Mouse (Mus musculus): Measurements from ENCODE around the gene Hdac4.

Hdac4 gene

GRCm38 (mm10) chr1:92060532-92061064, 134.9 kb downstream of the Hdac4 start:
- DNase-seq (ENCODE audit: low spot score): no peak

DNA sequence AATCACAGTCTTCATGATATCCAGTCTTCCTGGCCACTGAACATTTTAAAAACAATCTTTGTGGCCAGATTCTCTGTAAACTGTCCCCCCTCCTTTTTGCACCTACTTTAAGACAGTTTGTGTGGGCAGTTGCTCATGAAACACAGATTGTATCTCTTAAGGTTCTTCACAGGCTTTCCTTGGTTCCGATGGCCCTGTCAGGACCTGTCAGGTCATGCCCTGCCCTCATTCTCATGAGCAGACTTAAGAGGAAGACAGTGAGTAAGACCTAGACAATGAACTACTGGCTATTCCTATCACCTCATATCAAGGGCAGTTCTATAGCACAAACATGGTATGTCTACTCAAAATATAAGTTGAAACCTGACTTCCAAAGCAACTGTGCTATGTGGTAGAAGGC, 135.9 kb downstream of the Hdac4 start:
- DNase-seq (ENCODE audit: low spot score): no peak

- DNase-seq (ENCODE audit: low spot score): no peak
Measured at GRCm38 (mm10) chr1:92058731-92059425, 136.6 kb downstream of the Hdac4 start.

DNA sequence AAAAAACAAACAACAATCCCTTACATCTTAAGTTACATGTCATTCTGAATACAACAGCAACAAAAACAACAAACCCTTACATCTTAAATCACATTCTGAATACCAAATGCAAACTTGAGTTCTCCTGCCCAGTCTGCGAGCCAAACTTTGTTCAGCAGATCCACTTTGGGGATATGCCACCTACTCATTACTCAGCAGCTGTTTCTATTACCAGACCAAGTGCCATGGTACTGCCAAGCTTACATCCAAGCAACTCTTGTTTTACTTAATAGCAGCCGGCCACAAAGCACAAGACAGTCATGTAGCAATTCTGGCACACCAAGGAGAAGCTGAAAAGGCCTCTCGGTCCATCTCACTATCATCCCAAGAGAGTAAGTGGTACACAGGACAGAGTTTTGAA, 138.4 kb downstream of the Hdac4 start:
- no peak for DNase-seq (ENCODE audit: low spot score)

GRCm38 (mm10) chr1:92055149-92055548, 140.3 kb downstream of the Hdac4 start:
- DNase-seq (ENCODE audit: low spot score): no peak

DNA sequence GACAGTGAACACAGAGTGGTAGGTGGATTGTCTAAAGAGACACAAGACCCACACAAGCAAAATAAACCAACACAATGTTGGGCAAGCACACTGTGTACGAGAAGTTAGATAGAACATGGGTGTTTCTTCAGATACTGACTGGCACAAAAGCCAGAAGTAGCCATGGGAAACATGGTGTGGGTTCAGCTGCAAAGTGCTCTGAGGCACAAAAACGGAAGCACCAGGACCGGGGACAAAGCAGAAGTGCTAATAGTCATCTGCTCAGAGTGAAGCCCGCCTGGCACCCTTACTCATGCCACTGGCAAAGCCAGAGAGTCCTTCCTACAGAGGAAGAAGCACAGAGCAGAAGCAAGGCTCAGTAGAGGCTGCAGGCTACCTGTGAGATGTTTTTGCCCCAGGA, 143.3 kb downstream of the Hdac4 start:
- no peak for DNase-seq (ENCODE audit: low spot score)

GRCm38 (mm10) chr1:92051489-92052062, 143.9 kb downstream of the Hdac4 start:
- DNase-seq (ENCODE audit: low spot score): no peak

DNA sequence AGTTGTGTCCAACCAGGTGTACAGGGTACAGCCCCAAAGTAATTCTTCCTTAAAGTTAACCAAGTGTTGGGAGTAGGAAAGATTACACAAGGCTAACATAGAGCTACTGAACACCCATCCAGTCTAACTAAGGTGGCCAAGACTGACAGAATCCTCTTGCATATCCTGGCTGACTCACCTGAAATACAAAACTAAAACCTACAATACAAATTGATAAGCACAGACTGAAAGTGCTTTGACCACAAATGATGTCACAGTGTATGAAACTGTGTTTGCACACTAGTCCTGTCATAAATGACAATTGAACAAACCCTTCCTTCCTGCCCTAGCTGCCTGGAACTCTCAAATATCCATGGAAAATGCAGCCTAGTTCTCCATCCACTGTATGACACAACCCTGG, 144.5 kb downstream of the Hdac4 start:
- DNase-seq (ENCODE audit: low spot score): no peak

DNA sequence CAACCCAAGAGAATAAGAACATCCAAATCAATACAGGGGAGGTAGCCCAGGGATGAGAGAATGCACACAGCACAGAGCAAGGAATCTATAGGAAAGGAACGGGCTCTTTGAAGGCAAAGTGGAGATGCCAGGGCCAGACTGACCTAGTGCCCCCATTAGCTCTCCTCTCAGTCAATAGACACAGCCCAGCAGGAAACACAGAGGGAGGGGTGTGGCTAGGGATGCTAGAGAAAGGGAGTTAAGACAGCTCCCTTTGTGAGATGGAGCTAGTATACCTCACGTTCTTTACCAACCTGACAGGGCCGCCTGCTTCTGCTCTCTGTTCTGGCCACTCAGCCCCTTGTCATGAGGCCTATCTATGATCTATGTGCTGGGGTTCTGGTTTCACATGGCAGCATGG, 144.9 kb downstream of the Hdac4 start:
- DNase-seq (ENCODE audit: low spot score): no peak

DNA sequence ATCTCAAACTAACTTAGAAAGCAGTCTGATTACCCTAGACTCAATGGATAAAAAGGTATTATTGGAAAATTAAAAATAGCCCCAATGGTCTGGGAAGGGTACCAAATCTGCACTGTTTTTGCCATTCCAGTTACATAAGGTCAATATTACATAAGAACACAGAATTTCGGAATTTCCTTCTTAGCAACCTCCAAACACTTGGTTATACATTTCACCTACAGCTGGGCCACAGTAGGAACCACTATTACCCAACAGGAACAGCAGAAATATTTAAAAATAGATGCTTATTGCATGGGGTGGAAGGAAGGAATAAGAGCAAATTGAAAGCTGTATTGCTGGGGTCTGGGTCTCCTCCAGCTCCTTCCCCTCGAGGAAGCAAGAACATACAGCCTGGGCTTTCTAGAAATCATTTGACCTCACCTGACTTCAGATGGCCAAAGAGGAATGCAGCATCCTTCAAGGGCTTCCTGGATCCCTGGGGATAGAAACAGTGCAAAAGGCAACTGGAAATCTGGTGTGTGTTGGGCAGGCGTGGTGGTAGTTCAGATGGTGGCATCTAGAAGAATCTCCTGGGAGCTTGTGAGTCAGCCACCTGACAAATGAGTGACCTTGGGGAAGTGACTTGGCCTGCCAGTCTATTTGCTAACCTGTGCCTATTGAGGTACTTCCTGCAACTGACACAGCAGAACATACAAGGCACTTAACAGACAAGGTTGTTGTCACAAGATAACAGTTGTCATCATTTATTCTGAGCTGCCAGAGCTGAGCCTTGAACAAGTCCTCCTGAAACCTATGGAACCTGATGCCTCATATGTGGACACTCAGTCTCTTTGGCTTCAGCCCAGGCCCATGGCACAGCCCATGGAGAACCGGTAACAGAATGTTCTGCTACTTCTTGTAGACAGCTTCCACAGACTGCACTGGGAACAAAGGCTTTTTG, 146.8 kb downstream of the Hdac4 start:
- DNase-seq (ENCODE audit: low spot score): no peak

- DNase-seq (ENCODE audit: low spot score): no peak
Measured at GRCm38 (mm10) chr1:92045671-92046070, 149.8 kb downstream of the Hdac4 start.

GRCm38 (mm10) chr1:92044868-92045267, 150.6 kb downstream of the Hdac4 start:
- no peak for DNase-seq (ENCODE audit: low spot score)

GRCm38 (mm10) chr1:92043989-92044388, 151.5 kb downstream of the Hdac4 start:
- no peak for DNase-seq (ENCODE audit: low spot score)

DNA sequence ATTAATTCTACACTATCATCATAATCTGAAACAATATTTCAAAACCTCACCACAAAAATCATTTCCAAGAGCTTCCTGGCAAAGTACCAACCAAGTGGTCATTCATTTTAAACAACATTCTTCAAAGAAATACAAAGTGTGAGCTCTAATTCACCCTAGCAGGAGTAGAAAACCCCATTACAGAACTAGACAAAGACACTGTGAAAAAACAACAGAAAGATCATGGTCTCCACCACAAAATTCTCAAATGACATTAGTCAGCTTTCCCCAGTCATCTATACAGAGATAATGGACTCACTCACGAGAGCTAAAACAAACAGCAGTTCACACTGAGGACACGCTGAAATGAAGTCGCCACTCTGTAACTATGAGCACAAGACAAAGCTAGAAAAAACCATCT, 153.4 kb downstream of the Hdac4 start:
- DNase-seq (ENCODE audit: low spot score): no peak

DNA sequence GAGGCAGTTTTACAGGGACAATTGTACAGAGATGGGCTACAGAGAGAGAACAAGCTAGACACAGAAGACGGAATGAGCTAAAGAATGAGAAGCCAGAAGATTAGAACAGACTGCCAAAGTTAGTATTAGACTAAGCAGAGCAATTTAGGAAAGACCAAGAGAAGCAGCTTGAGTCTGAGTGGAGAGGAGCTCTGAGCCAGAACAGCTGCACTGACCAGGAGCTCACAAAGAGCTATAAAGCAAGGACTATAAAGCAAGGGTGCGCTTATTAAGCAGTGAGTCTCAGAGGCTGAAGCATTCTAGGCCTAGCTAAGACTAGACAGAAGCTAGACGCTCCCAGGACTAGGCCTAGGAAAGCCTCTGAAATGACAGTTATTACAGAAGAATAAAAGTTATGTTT, 154.2 kb downstream of the Hdac4 start:
- DNase-seq (ENCODE audit: low spot score): no peak

DNA sequence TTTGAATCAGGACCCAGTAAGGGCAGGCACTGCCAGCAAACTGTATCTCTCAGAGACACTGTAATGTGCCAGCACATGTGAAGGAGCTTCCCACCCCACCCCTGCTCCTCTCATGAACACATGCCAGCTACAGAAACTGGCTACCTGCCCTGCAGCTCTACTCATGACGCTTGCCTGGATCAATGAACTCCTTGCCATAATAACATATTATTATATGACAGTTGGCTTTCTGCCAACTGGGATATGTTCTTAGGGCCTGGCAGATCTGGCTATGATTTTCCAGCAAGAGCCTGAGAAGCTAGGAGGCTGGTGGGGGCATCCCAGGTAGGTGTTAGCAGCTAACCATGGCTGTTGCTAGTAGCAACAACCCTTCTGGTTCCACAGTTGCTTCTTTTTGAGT, 156.8 kb downstream of the Hdac4 start:
- peak; percentile 15 for DNase-seq (ENCODE audit: low spot score)

DNA sequence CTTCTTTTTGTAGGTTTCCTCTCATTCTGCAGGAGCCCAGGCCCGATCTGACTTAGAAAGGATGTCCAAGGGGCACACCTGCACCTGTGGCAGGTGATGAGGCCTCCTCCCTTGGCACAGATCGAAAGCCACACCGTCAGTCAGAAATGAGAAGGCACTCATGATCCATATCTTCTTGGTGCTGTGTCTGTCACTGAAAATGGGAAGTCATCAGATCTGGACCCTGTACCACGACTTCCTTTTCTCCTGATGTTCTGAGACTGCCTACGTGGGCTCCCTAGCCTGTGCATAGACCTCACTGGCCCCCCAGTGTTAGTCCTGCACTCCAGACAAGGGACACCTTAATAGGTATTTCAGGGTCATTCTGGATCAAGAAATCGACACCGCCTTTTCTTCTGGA, 158.5 kb downstream of the Hdac4 start:
- no peak for DNase-seq (ENCODE audit: low spot score)

DNA sequence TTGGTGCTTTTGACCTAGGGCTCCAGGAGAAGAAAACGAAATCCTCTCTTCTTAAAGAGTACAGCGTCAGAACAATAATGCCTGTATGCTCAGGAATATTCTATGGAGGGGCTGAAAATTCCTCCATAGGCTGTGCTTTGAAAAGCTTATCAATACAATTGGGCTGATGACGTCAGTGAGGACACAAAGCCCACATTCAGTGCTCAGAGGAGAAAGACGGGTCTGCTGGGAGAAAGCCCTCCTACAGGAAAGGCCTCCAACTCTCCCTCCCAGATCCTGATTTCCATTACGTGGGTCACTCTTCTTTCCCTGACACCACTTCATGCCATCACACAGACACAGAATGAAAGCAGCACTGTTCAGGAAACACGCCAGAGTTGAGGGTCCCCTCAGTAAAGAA, 159.7 kb downstream of the Hdac4 start:
- DNase-seq (ENCODE audit: low spot score): no peak

GRCm38 (mm10) chr1:92034247-92034646, 161.3 kb downstream of the Hdac4 start:
- no peak for DNase-seq (ENCODE audit: low spot score)

- DNase-seq (ENCODE audit: low spot score): no peak
Measured at GRCm38 (mm10) chr1:92033463-92033862, 162.0 kb downstream of the Hdac4 start.

- no peak for DNase-seq (ENCODE audit: low spot score)
Measured at GRCm38 (mm10) chr1:92030541-92030940, 165.0 kb downstream of the Hdac4 start.

DNA sequence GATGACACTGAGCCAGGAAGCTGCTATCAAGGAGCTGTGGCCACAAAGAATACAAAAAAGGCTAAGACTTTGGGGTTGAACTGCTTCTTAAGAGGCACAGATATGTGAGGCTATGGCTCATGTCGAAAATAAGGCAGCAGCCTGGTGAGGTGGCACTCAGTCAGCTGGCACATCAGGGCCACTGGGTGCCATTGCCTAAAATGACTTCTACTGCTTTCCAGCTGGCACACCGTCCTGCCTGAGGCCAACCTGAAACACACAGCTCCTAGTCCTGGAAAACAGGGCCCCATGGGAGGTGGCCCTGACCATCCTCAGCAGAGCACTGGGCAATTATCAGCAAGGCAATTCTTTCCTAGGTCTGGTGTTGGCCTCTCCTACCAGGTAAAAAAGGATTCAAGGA, 167.3 kb downstream of the Hdac4 start:
- no peak for DNase-seq (ENCODE audit: low spot score)

DNA sequence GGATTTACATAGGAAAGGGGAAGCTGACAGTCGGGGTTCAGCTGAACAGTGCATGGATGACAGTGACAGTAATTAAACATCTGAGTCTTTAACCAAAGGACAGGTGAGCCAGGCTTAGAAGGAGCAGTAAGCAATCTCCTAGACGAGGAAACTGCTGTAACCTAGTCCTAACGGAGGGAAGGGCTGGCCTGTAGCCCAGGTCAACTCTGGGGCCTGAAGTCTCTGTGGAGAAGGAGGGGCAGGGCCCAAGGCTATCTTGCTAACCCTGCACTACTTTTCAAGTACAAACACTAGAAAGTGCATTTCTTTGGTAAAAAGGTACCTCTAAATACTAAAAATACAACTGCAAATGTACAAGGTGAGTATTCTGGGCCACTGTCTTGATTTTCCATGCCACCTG, 169.1 kb downstream of the Hdac4 start:
- DNase-seq (ENCODE audit: low spot score): no peak

Data from MN1 (cell line).